Mouse (Mus musculus) regulatory T cell (primary cell): Measurements from ENCODE around the gene Chd5.

Experiments
- in situ Hi-C: fragments of 300-600 bp; cut with MboI, MseI; formaldehyde crosslinking; loops from one replicate; pipeline ENCODE4 v1.15.1; 2025; ENCODE audit warnings: high pct_unique_total_duplicates

The Chd5 gene

DNA sequence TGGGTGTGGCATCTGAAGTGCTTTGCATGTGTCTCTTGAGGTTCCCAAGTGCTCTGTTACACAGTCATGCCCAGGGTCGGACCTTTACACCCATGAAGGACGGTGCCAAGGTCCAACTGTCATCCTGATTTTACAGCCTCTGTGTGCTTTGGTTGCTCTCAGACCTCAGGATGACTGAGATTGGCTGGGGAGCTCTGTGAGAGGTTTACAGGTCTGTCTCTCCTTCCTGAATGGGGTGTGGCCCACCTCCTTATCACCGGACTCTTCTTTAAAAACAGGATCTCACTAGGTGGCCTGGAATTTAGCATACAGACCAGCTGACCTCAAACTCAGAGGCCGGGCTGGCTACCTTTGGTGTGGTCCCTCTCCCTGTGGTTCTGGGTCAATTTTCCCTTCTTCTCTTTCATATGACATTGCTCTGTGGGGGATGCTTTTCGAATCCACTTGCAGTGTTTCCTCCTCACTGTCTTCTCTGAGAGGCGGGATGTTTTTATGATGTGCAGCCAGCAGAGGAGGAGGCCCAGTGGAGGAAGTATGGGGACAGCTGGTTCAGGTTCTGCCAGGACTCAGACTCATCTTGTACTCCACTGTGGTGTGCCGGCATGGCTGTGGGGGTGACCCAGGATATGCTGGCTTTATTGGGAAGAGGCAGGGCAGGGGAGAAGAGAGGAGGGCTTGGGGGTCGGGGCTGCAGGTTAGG is 12.4 kb downstream of the Chd5 start:
- in situ Hi-C loops, result no loop called here

DNA sequence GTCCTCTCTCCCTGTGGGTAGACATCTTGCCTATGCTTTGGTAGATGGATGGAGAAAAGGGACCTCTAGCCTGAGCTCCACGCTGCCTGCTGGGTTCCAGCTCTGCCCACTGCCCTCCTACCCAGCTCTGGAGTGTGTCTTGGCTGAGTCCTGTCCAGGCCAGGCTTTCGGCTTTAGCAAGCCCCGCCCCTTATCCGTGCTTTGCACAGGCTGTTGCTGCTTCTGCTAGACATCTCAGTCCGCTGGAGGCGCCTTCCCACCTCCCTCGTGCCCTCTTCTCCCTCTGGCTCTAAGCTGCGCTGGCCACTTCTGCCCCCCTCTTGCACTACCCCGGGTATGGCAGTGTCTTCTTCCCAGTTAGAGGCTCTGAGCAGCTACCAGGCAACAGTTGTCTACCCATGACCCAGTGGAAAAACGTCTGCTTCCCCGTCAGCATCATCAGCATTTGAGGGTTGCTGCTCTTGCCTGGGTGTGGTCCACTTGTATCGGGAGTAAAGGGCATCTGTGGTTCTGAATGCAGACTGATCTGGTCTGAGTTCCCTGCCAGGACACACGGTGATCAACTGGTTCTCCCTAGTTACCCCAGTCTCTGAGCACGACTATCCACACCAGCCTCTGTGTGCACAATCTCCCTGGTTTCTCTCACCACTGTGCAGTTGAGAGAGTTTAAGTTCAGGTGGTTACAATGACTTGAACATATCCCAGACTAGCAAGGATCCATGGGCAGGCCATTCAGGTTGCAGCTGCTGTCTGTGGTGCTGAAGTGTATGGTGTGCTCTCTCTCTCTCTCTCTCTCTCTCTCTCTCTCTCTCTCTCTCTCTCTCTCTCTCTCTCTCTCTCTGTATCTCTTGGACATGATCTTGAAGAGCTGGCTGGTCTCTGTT is 13.2 kb downstream of the Chd5 start:
- in situ Hi-C loops, result no loop called here

DNA sequence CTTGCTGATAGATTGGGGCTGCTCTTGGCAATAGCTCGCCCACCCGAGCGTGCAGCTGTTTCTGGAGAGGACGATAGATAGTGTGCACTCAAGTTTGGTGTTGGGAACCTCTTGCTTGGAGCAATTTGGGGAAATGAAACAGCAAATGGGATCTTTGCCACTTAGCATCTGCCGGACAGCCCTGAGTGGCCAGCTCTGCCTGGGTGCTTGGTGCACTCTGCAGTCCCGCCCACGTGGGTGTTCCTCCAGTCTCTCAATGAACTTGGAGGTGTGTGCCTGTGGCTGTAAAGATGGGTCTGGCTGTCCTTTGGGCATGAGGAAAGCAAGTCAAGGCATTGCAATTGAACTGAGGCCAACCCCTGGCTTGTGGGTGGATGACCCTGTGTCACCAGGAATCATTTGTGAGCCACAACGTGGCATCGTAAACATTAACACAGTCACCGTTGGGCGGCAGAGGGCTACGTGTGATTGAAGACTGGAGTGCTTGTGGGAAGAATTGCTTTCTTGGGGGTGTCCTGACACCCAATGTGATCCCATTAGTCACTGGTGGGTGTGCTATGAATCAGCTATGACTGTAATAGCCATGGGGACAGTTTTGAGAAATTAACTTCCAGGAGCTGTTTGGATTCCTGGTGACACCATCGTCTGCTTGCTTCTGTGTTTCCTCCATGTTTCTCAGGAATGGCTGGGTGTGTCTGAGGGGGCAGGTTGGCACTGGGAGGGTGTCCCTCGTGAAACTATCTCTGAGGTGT is 15.6 kb downstream of the Chd5 start:
- in situ Hi-C loops, result no loop called here

DNA sequence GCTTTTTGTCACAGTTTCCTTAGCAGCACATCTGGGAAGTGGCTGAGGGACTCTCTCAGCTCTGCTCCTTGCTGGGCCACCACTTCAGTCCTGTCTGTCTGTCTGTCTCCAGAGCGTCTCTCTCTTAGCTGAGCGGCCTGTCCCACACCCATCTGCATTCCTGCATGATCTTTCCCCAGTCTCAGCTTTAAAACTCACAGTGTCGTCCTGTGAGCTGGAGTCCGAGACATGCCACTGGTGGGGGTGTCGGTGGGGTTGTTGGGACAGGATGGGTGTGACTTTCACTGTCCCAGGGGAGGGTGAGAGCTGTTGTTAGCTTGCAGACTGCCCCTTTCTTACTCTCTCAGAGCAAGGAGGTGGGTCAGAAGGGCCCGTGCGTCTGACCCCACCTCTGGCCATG is 17.2 kb downstream of the Chd5 start:
- in situ Hi-C loops, result no loop called here

DNA sequence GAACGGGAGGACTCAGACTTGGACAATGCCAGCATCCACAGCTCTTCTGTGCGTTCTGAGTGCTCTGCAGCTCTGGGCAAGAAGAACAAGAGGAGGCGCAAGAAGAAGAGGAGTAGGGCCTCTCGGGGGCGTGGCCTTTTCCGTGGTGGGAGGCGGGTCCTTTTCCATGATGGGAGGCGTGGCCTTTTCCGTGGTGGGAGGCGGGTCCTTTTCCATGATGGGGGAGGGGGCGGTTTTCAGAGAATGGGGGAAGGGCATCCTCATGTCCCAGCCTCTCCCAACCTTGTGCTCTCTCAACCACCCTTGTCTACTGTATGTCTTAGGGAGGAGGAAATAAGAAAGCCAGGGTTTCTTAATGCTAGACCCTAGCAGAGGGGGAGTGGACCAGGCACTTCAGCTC is 21.2 kb downstream of the Chd5 start:
- in situ Hi-C loops, result no loop called here

DNA sequence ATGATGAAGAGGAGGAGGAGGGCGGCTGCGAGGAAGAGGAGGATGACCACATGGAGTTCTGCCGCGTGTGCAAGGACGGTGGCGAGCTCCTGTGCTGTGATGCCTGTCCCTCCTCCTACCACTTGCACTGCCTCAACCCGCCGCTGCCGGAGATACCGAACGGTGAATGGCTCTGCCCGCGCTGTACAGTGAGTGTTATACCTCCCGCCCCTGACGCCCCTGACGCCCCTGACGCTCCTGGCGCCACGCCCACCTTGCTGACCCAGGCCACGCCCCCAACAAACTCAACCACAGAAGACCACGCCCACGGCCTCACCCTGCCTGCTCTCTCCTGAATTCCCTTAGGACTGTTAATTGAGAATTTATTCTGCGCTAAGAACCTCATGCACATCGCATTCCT is 22.4 kb downstream of the Chd5 start:
- in situ Hi-C loops, result no loop called here

DNA sequence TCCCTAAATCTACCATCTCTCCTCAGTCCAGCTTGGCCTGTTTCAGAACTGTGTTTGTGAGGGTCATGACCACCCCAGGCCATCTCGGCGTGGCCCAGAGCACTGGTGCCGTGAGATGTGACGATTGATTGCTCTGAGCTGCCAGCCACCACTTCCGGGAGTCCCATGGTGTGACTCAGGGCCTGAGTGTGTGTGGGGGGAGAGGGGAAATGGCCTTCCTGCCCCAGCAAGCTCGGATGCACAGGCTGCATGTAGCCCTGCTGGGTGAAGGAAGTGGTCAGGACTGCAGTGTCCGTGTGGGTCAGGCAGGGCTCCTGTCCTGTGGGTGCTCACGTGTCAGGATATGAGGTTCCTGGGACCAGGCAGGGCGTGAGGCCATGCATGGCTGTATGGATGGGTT is 23.7 kb downstream of the Chd5 start:
- in situ Hi-C loops, result no loop called here

DNA sequence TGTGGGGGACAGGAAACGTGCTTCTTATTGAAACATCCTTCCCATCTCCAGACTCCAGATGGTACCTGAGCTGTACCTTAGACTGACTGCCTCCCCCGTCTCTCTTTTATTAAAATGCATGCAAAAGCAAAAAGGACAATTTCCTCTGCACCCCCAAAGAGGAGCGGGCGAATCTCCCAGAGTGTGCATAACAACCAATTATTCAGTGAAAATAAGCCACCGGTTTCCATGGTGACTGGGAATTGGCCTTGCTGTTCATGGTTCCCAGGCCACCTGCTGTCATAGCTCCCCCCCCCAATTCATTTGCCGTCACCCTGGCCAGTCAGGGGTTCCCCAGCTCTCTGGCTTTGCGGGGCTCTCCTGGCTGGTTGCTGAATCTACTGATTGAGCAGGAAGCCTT is 26.8 kb downstream of the Chd5 start:
- in situ Hi-C loops, result no loop called here

DNA sequence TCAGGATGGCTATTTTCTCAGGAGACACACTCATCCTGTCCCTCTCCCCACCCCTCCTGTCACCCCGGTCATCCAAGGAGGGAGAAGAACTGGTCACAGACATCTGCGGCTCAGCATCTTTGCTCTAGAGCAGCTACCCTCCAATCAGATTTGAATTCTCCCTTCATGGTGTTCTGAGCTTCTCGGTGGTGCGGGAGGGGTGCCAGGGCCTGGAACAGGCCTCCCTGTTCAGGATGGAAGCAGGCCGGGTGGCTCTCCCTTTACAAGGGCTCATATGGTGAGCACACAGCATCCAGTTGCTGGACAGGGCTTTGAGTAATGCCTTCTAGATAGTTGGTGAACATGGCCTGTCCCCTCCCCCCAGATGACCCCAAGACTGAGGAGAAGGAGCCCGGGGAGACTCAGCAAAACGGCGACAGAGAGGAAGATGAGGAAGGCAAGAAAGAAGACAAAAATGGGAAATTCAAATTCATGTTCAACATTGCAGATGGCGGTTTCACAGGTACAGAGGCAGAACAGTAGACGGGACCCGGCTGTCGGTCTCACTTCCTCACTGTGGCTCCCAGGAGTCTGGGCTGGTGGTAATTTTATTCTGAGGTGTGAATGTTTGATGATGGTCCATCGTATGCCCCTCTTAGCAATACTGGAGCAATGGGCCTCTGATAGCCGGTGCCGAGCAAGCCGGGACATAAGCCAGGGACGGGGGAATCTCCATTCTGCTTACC is 44.2 kb downstream of the Chd5 start:
- in situ Hi-C loops, result no loop called here

DNA sequence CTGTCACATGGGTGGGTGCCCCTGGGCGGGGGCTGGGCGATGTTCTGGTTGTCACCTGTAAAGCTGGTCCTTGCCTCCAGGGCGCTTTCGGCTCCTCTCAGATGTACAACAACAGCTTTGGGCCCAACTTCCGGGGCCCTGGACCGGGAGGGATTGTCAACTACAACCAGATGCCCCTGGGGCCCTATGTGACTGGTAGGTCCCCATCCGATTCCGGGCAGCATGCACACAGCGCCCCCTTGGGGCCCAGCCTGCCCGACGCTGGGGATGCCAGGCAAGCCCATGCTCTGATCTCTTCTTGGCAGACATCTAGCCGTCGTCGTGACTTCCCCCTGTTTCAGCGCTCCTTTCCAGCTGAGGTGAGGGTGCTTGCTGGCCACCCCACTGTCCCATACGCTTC is 47.2 kb downstream of the Chd5 start:
- in situ Hi-C loops, result loop anchor here (5.0 kb wide), 1 partner anchor 43 kb away; no protein-coding TSS in a partner anchor

DNA sequence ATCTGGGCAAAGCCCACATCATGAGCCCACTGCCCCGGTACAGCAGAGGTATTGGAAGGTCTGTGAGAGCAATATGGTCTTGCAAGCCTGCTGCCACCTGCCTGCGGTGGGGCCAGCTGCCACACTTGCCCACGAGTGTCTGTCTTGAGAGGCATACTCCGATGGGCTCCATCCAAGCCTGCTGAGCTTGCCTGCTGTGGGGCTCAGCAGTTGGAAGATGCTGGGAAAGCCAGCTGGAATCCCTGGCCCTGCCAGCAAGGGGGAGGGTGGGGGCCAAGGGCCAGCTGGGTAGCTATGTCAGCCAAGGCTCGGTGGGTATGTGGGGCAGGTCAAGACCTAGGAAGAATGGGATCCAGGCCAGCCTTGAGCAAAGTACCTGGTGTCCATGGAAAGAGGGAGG is 53.7 kb downstream of the Chd5 start:
- in situ Hi-C loops, result no loop called here

DNA sequence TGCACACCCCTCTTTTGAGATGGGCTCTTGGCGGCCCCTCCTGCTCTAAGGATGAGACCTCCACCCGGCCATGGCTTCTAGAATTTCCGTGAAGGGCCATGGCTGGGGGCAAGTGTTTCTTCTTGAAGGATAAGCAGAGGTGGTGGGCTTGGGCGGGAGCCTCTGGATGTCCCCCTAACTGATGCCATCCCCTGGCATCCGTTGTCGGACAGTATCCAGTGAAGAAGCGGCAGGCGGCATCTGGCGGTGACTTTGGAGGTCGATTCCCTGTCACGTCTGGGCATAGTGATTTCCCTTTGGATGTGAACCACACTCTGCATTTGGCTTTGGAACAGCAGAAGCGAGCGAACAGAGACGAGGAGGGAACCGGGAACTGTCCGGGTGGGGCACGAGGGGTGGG is 54.2 kb downstream of the Chd5 start:
- in situ Hi-C loops, result no loop called here

DNA sequence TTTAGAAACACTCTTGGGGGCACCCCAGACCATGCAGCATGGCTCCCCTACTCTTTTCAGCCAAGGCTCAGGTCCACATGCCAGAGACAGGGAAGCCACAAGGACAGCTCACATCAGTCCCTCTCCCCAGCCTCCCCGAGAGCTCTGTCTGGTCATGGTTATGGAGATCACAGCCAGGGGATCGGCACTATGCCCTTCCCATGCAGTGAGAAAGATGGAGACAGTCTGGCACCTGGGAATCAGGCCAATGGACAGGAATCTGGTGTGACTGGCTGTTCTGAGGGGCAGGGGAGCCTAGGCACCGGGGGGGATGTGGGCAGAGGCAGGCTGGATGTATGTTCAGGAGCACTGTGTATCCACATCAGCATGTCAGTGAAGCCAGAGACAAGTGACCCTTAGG is 60.5 kb downstream of the Chd5 start:
- in situ Hi-C loops, result no loop called here

DNA sequence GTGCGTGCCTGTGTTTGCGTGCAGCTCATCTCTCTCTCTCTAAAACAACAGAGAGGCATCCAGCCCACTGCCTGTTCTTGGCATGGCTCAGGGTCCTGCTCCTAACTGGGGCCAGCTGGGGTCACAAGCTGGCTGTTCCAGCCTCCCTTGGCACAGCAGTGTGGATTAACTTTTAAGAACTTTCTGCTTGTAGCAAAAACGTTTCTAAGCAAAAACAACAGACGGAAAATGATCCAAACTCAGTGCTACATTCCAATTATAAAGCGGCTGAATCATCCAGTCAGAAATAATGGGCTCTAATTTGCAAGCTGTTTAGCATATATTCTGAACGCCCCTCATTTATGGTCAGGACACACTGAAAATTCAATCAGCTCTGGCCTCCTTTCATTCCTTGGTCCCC is 66.7 kb downstream of the Chd5 start:
- in situ Hi-C loops, result no loop called here

DNA sequence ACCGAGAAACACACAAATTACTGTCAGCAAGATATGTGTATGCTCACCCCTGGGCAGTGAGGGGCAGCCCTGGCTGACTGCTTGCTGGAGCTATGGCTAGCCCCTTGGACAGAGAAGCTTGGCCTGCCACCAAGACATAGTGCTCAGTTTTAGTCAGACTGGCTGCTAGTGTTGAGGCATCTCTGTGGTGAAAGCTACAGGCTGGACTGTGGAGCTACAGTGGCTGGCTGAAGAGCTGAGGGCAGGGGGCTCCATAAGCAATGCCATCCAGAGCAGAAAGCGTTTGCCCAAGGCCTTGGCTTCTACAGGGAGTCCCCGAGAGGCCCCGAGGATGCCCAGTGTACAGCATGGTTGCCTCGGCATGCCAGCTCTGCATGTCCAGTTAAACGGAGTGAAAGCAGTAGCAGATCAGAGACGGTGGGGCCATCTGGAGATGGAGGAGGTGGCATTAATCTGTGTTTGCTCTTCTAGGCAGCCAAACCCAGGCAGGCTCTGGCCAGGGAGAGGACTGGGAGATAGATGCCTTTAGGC is 67.3 kb downstream of the Chd5 start:
- in situ Hi-C loops, result no loop called here

DNA sequence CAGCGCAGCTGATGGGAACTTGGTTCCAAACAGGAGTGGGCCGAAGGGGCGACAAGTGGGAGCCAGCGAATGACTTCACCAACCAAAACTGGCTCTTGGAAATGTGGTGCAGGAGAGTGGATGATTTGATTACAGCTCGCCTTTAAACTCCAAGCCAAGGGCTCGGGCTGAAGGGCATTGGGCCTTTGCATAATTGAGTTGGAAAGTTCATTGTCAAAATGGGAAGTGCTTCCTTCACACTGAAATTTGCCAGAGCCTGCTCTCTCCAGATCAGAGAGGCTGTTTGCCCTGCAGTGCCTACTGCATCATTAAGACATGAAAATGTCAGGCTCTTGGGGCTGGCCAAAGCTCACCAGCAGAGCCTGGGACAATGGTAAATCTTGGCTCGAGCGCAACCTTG is 68.1 kb downstream of the Chd5 start:
- in situ Hi-C loops, result no loop called here

DNA sequence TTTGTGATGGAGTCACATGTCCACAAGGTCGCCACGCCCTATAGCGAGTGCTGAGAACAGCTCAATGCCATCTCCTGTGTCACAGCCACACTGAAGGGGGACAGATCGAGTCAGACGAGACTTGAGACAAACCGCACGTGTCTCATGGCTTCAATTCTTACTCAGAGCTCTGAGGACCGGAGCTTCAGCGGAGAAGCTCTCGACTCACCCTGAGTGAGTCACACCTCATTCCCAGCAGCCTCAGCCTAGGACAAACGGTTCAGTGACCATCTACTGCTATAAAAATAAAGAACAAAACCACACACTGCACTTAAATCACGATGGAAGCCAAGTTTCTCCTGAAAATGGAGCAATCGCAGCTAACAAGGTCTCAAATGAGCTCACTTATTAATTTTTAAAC is 72.5 kb downstream of the Chd5 start:
- in situ Hi-C loops, result no loop called here

DNA sequence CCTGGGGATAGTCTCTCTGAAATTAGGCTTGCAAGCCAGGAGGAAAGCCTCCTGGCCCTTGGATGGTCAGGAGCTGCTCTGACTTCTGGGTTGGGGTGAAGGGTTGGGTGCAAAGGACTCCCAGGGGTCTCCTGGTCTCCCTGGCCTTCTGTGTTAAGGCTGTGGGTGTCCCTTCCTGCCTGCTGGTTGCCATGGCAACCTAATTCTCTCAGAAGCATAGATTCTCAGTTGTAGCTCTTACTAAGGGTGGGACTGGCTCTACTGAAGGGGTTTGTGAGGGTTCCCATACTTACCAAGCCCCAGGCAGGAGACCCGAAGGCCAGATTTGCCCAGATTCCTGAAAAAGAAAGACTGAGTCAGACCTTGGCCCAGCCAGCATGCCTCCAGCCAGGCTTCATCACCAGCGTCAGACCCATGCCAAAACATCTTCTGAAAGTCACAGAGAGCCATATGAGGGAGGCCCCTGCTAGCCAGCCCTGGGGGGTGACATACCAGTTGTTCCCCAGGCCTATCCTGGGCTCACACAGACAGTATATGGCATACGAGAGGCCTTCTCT is 74.2 kb downstream of the Chd5 start:
- in situ Hi-C loops, result no loop called here

DNA sequence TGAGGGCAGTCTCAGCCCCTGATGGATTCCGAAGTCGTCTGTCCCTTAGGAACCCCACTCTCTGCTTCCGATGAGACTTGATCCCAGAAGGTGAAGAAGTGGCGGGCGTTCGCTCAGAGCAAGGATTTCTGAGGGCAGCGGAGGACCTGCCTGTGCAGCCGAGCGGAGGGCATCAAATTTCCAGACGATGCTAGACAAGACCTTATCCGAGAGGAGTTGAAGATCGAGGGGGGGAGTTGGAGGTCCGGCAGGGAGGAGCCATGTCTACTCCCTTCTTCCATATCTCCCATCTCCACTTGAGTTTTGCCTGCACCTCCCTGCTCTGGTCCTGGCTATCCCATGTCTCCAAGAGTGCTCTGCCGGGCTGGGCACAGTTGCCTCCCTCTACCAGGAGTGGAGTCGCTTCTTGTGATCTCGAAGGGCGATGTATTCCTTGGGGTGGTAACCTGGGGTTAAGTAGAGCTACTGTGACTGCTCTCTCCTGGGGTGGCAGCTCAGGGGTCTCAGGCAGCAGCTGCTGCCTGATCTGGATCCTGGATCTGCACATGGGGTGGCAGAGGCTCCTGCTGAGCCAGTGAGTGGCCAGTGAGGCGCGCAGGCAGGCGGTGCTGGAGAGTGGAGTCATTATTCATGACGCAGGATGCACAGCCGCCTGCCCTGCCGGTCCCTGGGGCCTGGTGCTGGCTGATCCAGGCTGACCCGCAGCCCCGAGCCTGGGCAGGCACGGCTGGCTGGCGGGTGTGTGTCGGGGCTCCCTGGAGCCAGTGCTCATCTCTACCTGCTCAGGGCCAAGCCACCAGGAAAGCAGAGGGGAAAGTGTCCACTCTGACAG is 80.0 kb downstream of the Chd5 start:
- in situ Hi-C loops, result no loop called here

DNA sequence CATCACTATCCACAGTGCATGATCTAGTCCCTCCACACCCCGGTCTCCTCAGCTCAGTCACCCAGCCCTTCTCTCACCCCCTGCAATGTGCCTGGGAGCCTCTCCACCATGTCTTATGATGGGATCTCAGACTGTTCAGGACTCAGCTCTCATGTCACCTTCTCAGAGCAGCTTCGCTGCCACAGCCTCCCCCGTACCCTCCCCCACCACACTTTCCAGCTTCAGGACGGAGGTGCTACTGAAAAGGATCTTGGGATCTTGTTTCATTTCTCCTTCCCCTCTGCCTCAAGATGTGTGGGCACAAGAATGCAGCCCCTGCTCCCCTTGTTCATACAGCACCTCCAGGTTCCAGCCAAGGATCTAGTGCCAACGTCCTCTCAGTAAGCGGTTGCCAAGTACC is 85.1 kb downstream of the Chd5 start:
- in situ Hi-C loops, result no loop called here
